Mouse (Mus musculus) cerebellum, adult 18-20 months (tissue): ENCODE results near the gene Psme2.

Source experiments
- DNase-seq, 2 experiments: peaks; one replicate each; pipeline ENCODE4 v3.0.0; 2021

The Psme2 gene

DNA sequence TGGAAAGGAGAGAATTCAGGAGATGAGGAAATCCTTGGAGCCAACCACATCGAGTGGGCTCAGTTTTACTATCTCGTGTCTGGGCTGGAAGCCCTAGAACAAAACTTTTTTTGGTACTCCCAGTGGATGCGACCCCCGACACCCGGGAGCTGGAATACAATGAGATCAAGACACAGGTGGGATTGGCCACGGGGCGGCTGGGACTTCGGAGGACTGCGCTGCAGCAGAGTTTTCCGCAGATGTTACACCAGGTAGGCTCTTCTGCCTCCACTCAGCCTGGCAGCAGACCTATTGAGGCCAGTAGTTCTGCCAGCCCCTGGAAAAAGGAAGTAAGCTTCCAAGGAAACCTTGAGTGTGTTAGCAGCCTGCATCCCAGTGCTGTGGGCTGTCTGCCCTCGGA, 27.7 kb downstream of the Psme2 start:
- no peak for DNase-seq

DNA sequence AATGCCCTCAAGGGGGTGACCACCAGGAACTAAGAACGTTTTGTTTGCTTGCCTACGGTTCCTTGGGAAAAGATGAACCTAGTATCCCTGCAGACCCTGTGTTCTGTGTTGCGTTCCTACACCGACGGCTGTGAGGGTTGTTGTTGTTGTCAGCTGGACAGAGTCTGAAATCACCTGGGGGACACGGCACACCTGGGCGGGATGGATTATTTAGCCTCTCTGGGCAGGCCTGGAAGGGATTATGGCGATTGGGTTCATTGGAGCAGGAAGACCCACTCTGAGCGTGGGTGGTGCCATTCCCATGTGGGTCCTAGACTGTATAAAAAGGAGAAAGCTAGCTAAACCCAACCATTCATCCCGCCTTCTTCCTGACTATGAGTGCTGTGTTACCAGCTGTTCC, 29.1 kb downstream of the Psme2 start:
- no peak for DNase-seq

DNA sequence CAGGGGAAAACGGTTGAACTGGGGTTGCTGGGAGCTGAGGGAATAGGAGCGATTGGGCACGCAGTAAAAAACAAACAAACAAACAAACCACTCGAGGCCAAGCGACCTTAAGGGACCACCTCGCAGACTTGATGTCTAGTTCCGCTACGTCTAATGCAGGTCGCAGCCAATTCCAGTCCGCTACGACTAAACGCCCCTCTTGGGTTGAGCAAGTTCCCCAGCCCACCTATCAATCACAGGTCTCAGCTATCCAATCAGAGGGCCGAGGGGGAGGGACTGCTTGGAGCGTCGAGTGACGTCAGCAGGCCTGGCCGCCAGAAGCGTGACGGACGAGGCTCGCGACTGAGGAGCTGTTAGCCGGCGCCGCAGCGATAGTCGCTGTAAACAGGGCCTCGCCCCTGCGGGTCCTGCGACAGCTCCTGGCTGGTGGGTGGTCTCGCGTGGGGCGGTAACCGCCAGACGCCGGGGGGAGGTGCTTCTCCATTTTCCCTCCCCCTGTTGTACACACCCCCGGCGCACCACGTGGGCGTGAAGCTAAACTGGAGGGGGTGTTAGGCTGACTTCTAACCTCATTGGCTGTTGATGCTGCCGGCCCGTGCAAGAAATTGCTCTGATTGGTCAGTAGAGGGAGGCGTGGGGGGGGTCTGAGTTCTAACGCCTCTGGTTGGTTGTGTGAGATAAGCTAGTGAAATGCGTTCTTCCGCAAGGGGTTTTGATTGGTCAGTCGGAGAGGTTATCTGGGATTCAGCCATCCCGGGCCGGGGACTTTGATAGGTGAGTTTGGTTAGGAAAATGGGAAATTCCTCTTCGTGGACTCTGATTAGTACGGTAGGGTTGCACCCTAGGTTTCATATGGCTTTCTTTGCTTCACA, 30.5 kb downstream of the Psme2 start, which contains the start of gene A730061H03Rik:
A730061H03Rik (minus strand) TSS at position 205 of the 872 bp plus-strand sequence.
- DNase-seq = peak; percentile 96 to 100

DNA sequence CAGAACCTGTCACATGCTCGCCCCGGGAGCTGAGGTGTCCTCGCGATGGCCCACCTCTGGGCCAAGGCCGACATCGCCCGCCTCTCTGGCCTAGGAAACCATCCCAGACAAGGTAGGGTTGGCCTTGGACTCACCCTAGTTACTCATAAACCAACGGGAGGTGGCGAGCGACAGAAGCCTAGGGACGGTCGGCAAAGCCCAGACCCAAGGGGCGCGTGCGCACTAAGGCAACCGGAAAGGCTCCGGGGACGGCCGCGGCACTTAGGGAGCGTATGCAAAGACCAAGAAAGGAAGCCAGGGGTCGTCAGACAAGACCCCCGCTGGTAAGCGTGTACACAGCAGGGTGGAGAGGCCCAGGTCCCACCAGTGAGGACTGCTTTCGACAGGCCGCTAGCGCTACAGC, 31.1 kb downstream of the Psme2 start, which contains the start of gene Dcaf11:
Dcaf11 (plus strand) TSS at position 208 of the 403 bp plus-strand sequence.
- DNase-seq = peak; percentile 92 to 94

DNA sequence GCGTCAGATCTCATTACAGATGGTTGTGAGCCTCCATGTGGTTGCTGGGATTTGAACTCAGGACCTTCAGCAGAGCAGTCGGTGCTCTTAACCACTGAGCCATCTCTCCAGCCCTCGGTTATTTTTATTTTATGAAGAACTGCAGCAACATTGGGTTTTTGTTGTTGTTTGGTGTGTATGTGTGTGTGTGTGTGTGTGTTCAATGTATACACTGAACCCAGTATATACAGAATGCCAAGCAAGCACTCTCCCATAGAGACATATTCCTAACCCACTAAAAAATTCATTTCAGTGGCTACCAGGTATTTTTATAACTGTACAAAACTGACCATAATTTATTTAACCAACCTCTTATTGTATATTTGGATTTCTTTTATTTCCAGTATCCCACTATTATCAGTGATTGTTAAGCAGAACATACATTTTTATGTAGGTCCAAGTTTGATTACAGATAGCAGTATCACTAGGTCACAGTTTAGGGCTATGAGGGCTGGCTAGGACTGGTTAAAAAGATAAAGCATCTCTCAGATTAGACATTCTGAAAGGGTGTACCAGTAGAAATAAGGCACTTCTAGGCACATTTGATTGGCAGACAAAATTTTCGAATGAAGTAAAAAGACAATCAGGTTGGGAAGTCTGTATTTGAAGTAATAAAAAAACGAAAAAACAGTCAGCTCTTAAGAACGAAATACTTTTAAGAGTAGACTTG, 32.0 kb downstream of the Psme2 start:
- DNase-seq = no peak

DNA sequence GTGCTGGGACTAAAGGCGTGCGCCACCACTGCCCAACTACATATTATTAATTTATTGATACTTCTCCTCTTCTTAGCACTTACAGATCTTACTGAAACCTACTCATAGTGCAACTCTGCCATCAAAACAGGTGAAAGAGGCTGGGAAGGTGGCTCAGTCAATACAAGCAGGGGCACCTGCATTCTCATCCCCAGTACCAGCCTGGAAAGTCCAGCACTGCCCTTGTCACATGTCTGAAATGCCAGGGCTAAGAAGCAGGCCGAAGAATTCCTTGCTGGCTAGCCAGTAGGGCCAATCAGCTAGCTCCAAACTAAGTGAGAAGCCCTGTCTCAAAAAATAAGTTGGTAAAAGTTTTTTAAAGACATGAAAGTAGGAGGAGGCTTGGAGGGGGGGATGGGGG, 33.3 kb downstream of the Psme2 start:
- no peak for DNase-seq

DNA sequence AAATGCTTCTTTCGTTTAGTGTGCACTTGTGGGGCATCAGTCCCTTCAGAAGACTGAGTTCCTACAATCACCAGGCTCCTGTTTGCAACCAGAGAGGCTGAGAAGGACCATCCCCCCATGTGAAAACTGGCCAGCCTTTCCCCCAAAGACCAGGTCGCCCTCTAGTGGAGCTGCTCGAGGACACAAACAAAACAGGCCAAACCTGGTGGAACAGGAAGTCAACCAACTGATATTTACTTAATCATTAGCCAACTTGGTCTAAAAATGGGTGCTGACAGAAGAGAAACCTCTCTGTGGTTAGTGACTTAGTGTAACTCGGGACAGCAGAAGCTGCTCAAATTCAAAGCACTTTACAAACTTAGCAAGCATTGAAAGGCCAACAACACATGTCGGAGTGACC, 33.9 kb downstream of the Psme2 start:
- peak; percentile 78 to 82 for DNase-seq

DNA sequence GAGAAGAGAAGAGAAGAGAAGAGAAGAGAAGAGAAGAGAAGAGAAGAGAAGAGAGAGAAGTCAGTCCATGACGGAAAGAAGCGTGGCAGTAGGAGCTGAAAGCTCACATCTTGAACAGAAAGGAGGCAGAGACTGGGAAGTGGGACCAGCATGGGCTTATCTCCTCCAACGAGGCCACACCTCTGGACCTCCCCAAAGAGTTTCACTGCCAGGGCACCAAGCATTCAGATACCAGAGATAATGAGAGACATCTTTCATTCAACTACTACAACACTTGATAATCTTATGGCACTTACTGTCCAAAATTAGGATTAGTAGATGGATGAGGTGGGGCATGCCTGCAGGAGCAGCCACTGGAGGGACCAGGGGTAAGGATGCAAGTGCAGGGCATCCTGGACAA, 35.1 kb downstream of the Psme2 start:
- DNase-seq = no peak

DNA sequence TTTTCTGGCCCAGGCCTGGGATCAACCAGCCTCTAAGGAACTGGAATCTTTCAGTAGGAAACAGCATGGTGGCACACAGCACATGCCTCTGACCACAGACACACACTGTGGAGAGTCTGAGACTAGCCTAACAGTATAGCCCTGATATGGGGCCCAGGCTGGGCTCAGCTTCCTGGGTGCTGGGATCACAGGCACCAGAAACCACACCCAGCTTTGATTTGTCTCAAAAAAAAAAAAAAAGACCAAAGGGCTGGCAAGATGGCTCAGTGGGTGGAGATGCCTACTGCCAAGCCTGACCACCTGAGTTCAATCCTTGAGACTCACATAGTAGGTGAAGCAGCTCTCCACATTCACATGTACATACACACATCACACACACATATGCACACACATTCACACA, 36.3 kb downstream of the Psme2 start:
- DNase-seq = no peak

DNA sequence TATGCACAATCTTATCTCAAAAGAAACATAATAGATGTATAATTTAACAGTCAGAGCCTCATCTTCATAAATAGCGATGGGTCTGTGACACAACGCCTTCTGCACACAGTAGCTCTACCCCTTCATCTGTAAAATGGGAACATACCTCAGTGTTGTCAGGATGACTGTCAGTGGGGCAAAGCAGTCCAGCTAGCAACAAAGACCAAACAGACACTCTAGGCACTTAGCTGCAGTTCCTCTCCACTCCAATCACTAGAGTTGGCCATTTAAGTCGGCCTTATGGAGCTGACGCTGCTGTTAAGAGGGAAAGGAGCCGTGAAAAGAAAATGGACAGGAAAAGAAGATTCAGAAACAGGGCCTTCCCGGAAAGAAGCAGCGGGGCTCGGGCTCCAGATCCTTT, 39.1 kb downstream of the Psme2 start:
- no peak for DNase-seq

DNA sequence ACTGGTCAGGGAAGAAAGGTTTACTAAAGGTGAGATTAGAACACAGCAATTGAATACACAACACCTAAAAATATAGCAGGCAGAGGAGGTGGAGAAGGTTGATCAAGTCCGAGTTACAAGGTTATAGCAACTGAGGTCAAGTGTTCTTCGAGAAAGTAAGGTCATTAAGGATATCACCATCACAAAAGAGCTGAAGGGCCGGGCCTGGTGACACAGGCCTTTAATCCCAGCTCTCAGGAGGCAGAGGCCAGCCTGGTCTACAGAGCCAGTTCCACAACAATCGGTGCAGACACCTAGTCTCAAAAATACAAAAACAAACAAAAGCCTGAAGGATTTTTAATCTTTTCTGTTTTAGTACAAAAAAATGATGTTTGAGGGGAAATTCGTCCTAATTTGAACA, 39.6 kb downstream of the Psme2 start:
- DNase-seq = no peak

DNA sequence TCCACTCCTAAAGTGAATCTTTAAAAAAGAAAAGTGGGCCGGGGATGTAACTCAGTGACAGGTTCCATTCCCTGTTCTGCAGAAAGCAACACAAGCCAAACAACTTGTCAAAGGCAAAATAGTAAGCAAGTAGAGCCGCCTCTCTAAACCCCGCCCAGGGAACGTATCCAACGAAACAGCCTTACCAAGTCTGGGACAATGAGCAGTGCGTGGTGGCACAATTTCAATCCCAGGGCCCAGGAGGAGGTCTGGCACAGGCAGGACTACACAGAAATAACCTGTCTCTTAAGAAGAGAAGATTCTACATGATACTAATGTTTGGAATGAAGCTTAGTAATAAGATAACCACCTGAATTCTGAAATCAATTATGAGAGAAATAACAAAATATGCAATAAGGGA, 40.7 kb downstream of the Psme2 start:
- peak; percentile 23 to 27 for DNase-seq

DNA sequence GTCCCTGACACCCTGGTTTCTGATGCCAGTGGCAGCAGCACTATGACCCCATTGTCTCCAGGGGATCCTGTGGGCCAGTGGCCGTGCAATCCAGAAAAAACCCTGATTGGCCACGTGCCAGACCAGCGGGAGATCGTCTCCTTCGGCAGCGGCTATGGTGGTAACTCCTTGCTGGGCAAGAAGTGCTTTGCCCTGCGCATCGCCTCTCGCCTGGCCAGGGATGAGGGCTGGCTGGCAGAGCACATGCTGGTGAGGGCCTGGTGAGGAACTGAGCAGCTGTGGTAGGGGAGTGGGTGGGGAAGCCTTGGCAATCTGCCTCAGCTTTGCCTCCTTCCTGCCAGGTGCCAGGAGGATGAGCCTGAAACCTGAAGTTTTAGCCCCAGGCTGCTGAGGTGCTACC, 46.6 kb downstream of the Psme2 start:
- DNase-seq = peak; percentile 30 to 51

DNA sequence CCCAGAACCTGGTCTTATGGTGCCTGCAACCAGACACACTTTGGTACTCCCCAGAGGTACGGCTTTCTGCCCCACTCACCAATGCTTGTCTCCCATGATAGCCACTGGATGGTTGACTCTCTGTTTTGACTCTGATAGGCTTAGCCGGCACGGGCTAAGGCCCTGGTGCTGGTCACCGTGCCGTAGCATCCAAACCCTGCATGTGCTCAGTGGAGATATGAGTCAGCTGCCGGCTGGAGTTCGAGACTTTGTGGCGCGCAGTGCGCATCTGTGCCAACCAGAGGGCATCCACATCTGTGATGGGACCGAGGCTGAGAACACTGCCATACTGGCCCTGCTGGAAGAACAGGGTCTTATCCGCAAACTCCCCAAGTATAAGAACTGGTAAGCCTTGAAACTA, 48.6 kb downstream of the Psme2 start:
- DNase-seq = no peak

DNA sequence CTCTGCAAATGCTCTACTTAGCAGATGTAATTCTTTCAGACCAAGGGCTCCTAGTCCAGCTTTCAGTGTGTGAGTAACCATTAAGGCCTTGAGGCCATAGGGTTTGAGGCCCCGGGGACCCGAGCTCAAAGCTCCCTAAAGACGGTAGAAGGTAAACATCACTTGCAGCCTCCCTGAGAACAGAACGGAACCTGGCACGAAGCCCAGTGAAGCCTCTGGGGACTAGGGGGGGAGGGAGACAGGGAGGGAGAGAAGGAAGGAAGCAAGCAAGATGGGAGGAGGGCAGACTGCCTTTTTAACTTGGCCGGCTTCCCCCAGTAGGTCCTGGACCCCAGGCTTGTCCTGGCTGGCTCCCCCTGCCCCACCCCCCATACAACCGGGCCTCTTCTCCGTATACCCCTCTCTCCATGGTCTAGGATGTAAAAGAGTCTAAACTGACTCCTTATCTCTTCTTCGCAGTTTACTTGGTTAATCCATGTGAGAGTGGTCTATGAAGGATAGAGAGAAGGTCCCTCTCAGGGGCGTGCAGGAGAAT, 50.1 kb downstream of the Psme2 start:
- DNase-seq = peak; percentile 82 to 84

DNA sequence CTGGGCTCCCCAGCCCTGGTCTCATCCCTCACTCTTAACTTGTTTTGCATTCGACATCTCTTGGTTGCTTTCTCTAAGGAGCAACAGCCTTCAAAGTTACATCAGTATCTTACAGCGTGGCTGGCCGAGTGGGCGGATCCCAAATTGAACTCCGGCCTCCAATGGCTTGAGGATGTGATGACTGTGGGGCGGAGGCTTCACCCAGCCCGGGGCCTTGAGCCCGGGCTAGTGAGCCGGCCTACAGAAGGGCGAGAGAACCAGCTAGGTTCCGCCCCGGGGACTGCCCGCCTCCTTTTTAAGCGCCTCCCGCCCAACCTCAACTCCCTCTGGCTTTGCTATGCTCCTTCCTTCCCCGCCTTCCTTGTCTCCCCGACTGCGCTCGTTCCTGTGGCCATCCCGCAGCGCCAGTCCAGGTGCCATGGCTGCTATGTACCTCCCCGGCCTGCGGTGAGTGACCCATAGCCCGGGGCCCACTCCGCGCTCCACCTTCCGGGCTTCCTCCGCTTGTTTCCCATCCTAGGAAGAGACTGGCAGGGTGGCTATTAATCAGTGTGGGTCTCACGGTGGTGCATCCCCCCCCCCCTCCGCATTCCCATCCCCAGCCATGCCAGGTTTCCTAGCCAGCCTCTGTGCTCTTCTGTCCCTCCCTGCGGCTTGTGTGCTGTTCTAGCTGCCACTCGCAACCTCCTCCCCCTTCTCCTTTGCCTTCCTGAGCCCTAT, 50.7 kb downstream of the Psme2 start, which contains the start of gene Pck2:
Pck2 (plus strand) TSS at position 200 of the 720 bp plus-strand sequence.
- peak; percentile 87 to 93 for DNase-seq
